Mouse (Mus musculus): ENCODE results near the gene Slc35a1.

DNA sequence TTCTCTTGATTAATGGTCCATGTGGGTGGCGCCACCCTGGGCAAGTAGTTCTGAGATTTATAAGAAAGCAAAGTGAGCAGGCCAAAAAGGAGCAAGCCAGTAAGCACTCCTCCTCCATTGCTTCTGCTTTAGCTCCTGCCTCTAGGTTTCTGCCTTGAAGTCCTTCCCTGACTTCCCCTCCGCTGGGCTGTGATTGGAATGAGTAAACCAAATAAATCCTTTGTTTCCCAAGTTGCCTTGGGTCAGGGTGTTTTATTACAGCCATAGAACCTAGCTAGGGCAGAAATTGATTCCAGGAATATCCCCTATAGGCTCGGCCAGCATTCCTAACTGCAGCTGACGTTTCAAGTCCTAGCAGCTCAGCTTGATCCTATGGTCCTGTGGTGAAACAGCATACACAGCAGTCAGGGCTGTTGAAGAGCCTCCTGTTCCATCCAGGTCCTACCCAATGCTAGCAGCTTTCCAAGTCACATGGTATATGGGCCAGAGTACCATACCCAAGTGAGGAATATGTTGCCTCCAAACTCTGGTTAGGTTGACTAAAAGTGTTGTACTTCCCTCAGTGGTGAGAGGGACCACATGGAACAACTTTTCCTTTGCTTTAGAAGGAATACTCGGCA lies 47.4 kb downstream of the Slc35a1 start:
- TF ChIP-seq CTCF (conservative IDR thresholded peaks at IDR 0.05 in 1 of 2, IDR thresholded peaks at IDR 0.05 in 1 of 2; ENCODE audit: low read depth in 2 of 2, low read length in 2 of 2) (no peak), ELF1 (IDR thresholded peaks at IDR 0.05; ENCODE audit: low read depth, low read length) (no peak), BHLHE40 (IDR thresholded peaks at IDR 0.05; ENCODE audit: low read depth, low read length) (no peak), ZKSCAN1 (IDR thresholded peaks at IDR 0.05; ENCODE audit: borderline replicate concordance, low read depth, low read length) (no peak)
